Mouse (Mus musculus): ENCODE measurements around the gene Cox4i2.

DNA sequence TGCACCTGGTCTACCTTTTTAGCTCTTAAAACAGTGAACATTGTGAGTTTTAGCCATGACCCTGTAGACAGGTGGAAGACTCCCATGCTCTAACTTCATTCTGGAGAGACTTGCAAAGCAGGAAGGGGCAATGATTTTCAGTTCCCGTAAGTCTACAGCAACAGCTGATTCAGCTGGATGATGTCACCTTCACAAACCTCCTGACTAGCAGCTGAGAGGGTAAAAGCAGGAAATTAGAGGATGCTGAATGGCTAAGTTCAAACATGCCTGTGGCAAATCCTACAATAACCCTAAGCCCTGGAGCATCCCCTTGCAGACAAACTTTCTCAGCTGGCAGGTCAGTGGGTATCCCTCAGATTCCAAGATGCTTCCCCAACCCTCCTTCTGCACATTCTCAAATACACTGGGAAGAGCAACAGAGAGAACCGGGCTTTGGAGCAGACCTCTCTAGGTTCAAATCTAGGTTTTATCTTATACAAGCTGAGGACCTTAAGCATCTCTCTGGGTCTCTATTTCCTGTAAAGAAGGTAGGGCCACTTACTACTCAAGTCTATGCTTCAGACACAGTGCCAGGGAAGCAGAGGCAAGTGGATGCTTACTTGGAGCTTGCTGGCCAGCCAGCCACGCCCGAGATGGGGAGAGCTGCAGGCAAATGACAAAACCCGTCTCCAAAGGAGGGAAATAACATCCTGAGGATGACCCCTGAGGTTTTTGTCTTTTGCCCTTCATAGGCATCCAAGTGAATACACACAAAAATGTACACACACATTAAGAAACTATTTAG lies 56.4 kb downstream of the Cox4i2 start:
- no peak for TF ChIP-seq CTCF (IDR thresholded peaks at IDR 0.05; ENCODE audit: low read depth)
- no peak for TF ChIP-seq EP300 (IDR thresholded peaks at IDR 0.05; ENCODE audit: low read depth)
